Mouse (Mus musculus): Measurements from ENCODE around the gene Gja10.

DNA sequence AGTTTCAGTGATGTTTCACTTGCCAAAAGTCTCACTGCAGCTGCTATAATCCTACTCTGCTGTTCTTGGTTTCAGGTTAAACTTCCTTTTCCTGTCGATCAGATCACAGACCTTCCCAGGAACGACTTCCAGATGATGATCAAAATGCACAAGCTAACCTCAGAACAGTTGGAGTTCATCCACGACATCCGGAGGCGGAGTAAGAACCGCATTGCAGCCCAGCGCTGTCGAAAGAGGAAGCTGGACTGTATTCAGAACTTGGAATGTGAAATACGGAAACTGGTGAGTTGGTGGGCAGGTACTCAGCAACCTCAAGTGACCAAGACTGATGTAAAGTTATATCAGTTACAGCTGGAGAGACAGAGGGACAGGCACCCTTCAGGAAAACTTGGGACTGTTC is 27.4 kb downstream of the Gja10 start:
- TF ChIP-seq CTCF (IDR thresholded peaks at IDR 0.05; ENCODE audit: low read depth) = no peak
- no peak for TF ChIP-seq EP300 (optimal IDR thresholded peaks at IDR 0.05)
